Mouse (Mus musculus) lung, postnatal 0 days (tissue): ENCODE data around the gene Gm47289.

Experiments used
- CTCF ChIP-seq: IDR thresholded peaks from 2 replicates; pipeline ENCODE4 v1.5.1; 2016; ENCODE audit warnings: antibody characterized with exemption, mild to moderate bottlenecking
- EP300 ChIP-seq: IDR thresholded peaks from 2 replicates; pipeline ENCODE4 v1.6.1; 2016; ENCODE audit warnings: antibody characterized with exemption, mild to moderate bottlenecking, control low read depth

DNA sequence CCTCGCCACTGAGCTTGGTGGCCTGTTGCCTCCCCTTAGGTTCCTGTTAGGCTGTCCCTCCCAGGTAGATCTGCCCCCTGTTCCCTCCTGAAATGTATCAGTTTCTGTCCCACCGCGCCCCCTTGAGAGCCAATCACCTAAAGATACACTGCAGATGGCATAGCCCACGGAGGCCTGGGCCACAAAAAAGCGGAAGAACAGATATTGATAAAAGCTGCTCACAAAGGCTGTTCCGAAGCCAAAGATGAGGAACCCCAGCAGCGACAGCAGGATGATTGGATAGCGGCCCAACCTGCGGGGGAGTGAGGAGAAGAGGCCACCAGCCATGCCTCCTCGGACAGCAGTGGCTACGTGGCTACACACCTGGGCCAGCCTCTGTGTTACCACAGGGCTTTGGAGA lies 20.3 kb downstream of the Gm47289 start:
- TF ChIP-seq EP300 (no peak), CTCF (no peak)
